Mouse (Mus musculus) stomach, postnatal 0 days (tissue): ENCODE measurements around the gene Mettl7a1. TPM values are rescaled to one million over a fixed set of nuclear protein-coding genes. Genes with fewer than 3 reads are reported as not detected.
"Not testable (repeated sequence)": the region's sequence is repeated elsewhere in the genome, so short reads cannot be mapped to it uniquely, and the experiment has no call there.

Source experiments
- ATAC-seq: fragments of 200-750 bp; cut with Nextera tagmentation; 2 replicates; pipeline ENCODE4 v1.8.0; 2017; ENCODE audit not compliant: low FRiP score, low TSS enrichment
- DNase-seq: peaks from one replicate; pipeline ENCODE4 v3.0.0-alpha.2; 2016; ENCODE audit warnings: low spot score
- H3K27ac ChIP-seq: fragments of 300-500 bp; sonication (generic); replicated peaks from 2 replicates; pipeline ENCODE4 v1.5.1; 2014; ENCODE audit warnings: mild to moderate bottlenecking, control low read depth
- H3K27me3 ChIP-seq: fragments of 300-500 bp; sonication (generic); 2 replicates; pipeline ENCODE4 v1.6.1; 2014; ENCODE audit warnings: low read length; ENCODE audit not compliant: control insufficient read depth, insufficient read depth
- H3K36me3 ChIP-seq: fragments of 300-500 bp; sonication (generic); 2 replicates; pipeline ENCODE4 v1.6.1; 2014; ENCODE audit warnings: low read length, mixed read lengths; ENCODE audit not compliant: control insufficient read depth, insufficient read depth
- H3K4me1 ChIP-seq: fragments of 300-500 bp; sonication (generic); replicated peaks from 2 replicates; pipeline ENCODE4 v1.6.1; 2014; ENCODE audit warnings: antibody characterized with exemption; ENCODE audit not compliant: control insufficient read depth, insufficient read depth
- H3K4me2 ChIP-seq: fragments of 300-500 bp; sonication (generic); replicated peaks from 2 replicates; pipeline ENCODE4 v1.6.1; 2014; ENCODE audit warnings: low read depth, mild to moderate bottlenecking, control low read depth, moderate library complexity
- H3K4me3 ChIP-seq: fragments of 300-500 bp; sonication (generic); 2 replicates; pipeline ENCODE4 v1.5.1; 2014; ENCODE audit warnings: low read depth, low read length, control low read depth
- H3K9ac ChIP-seq: fragments of 300-500 bp; sonication (generic); 2 replicates; pipeline ENCODE4 v1.6.1; 2014; ENCODE audit warnings: mild to moderate bottlenecking, low read length, control low read depth, mixed read lengths
- H3K9me3 ChIP-seq: fragments of 300-500 bp; sonication (generic); 2 replicates; pipeline ENCODE4 v1.6.1; 2016; ENCODE audit warnings: low read length; ENCODE audit not compliant: control insufficient read depth
- CTCF ChIP-seq: IDR thresholded peaks from 2 replicates; pipeline ENCODE4 v1.5.1; 2016; ENCODE audit warnings: antibody characterized with exemption, low read depth, mild to moderate bottlenecking, moderate library complexity
- EP300 ChIP-seq: optimal IDR thresholded peaks from 2 replicates; pipeline ENCODE3; 2016; ENCODE audit warnings: antibody characterized with exemption
- WGBS: fragments of 180-500 bp; shearing (Covaris S2); extraction: QIAGEN DNeasy Blood & Tissue Kit; methylation state at CpG from one replicate; pipeline ENCODE4 v1.1.7; 2014; 5-methylcytosine and 5-hydroxymethylcytosine counted together
- polyA plus RNA-seq: library from polyadenylated mRNA; unstranded; fragments of >200 nt; fragmentation: Nextera tagmentation; extraction: Ambion mirVana; gene quantifications from 2 replicates; pipeline ENCODE4 v1.2.1, GENCODE M21; 2015

The Mettl7a1 gene
- polyA plus RNA-seq = 9.1 and 9.5 TPM in 2 replicates

DNA sequence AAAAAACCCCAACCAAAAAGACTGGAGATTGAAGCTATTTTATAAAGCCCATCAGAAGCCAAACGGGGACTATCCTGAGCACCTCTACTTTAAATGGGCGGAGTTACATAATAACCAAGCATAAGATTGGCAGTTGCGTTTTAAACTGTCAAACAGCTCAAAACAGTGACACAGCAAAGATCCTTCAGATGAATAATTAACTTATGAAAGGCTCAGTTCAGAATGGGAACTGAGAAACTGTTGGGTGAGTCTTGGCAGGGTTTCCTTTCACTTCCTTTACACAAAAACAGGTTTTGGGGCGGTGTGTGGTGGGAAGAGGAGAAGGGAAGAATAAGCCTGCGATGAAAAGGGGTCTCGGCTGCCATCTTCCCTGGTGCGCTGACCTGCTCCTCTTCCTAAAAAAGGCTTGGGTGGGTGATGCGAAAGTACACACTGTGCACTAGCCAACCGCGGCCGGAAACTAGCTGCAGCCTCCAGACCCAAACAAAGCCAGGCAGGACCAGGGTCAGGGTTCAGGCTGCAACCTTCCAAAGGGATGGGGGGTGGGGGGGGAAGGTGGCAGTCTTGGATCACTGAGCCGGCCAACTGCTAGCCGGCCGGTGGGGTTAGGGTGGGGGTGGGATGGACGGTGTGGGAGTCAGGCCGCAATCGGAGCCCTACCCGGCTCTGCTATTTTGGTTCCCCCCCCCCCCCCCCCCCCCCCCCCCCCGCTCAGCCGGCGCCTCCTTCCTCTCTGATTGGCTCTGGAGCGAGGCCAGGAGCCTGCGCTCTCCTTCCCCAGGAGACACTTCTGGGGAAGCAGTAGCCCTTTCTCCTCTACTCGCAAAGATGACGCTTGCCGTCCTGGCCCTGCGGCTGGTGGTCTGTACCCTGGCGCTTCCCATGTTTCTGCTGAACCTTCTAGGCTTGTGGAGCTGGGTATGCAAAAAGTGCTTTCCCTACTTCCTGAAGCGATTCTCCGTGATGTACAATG, at the start of gene Mettl7a1:
Gene Mettl7a1 (plus strand): TSS at position 122 of the 973 bp plus-strand sequence.
- H3K4me1 ChIP-seq = peaks cover 3% of the 10 kb centered on the region; the same call in 1 of the 2 replicates
- ATAC-seq (peak; percentile 71), DNase-seq (peak; percentile 80)
- peak within 1 kb of the TSS; percentile 73 for H3K9ac ChIP-seq
- no peaks in the 10 kb centered on the region for H3K27me3 ChIP-seq
- peak within 1 kb of the TSS; percentile 51 for H3K4me3 ChIP-seq
- peak within 1 kb of the TSS; percentile 80 for H3K4me2 ChIP-seq
- WGBS = 1% methylated on average over 23 of the region's 30 CpGs
- no peaks in the 10 kb centered on the region for H3K9me3 ChIP-seq
- TF ChIP-seq CTCF = no peak
- TF ChIP-seq EP300 = no peak
- peak within 1 kb of the TSS; percentile 95 for H3K27ac ChIP-seq
- H3K36me3 ChIP-seq = no peaks in the 10 kb centered on the region

DNA sequence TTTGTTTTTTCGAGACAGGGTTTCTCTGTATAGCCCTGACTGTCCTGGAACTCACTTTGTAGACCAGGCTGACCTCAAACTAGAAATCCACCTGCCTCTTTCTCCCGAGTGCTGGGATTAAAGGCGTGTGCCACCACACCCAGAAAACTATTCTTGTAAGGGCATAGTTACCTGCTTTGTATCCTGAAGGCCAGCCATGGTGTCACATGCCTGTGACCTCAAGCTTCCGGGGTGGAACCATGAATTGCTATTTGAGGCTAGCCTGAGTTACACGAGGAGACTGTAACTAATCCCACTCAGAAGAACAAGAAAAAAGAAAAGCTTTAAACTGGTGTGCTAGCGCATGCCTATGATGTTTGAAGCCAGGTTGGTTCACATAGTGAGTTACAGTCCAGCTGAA, 47.6 kb upstream of the Mettl7a1 start:
- TF ChIP-seq EP300 = no peak
- TF ChIP-seq CTCF = no peak
- Histone ChIP-seq H3K4me3 (no peak overlapping the region), H3K4me2 (no peak overlapping the region), H3K36me3 (peaks cover 29% of the 10 kb centered on the region), H3K9me3 (no peaks in the 10 kb centered on the region), H3K27ac (no peak overlapping the region), H3K27me3 (no peaks in the 10 kb centered on the region), H3K9ac (no peak overlapping the region), H3K4me1 (no peaks in the 10 kb centered on the region)
- DNase-seq (no peak), ATAC-seq (no peak)
- 76% methylated on average over 6 of the region's 6 CpGs for WGBS

DNA sequence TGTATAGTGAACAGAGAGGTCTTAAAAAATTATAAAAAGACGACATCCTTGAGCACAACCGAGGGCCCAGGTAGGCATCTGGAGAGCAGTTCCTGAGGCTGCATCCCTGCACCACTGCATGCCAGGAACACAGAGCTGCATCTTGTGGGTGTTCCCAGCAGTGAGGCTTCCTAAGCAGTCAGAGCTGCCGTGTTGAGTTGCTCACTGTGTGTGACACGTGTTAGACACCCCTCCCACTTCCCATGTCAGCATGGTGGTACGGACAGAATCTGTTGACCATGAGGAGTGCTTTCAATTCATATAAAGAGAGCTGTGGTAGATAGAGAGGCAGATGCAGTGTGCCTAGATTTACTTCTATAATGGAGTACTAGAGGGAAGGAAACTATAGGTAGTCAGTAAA, 46.6 kb upstream of the Mettl7a1 start:
- no peak overlapping the region for H3K9ac ChIP-seq
- no peak overlapping the region for H3K4me2 ChIP-seq
- no peaks in the 10 kb centered on the region for H3K27me3 ChIP-seq
- 85% methylated on average over 5 of the region's 5 CpGs for WGBS
- no peaks in the 10 kb centered on the region for H3K9me3 ChIP-seq
- DNase-seq (no peak), ATAC-seq (no peak)
- H3K36me3 ChIP-seq = peaks cover 29% of the 10 kb centered on the region
- no peak overlapping the region for H3K27ac ChIP-seq
- no peaks in the 10 kb centered on the region for H3K4me1 ChIP-seq
- no peak for TF ChIP-seq CTCF
- TF ChIP-seq EP300 = no peak
- no peak overlapping the region for H3K4me3 ChIP-seq

DNA sequence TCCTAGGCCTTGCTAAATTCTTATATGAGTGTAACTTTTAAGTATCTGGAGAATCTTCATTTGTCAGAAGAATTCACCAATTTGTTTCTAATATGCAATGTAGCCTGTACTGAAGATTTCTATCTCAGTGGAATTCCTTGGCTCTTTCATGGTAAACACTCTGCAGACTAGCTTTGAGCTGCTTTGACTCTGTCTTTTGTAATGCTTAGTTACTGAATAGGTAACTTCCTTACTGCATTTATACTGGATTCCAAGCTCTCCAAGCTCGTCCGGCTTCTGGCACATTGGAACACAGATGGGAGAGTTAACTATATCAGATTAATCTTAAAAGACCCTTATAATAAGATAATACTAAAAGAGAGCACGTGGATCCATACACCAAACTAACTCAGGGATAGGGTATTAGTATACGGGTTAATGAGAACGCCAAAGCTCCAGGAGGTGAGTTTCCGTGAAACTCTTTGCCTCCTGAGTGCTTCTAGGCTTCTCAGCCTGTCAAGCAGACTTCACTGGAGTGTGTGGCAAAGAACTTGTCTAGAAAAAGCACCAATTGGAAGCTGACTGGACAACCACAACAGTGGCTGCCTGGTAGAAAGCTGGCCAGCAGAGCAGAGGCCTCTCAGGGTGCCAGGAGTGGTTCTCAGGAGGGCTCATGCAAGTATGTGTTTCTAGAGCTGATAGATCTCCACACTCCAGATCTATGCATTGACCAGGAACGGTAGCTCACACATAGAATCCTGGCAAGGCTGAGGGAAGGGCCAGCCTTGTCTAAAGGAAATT, 45.1 kb upstream of the Mettl7a1 start:
- TF ChIP-seq CTCF (no peak), EP300 (no peak)
- Histone ChIP-seq H3K36me3 (peaks cover 19% of the 10 kb centered on the region; the same call in 1 of the 2 replicates), H3K4me1 (no peaks in the 10 kb centered on the region), H3K27ac (no peak overlapping the region), H3K9me3 (no peaks in the 10 kb centered on the region), H3K27me3 (no peaks in the 10 kb centered on the region), H3K4me2 (no peak overlapping the region), H3K4me3 (no peak overlapping the region), H3K9ac (no peak overlapping the region)
- ATAC-seq (no peak), DNase-seq (no peak)
- 91% methylated on average over 7 of the region's 7 CpGs for WGBS

DNA sequence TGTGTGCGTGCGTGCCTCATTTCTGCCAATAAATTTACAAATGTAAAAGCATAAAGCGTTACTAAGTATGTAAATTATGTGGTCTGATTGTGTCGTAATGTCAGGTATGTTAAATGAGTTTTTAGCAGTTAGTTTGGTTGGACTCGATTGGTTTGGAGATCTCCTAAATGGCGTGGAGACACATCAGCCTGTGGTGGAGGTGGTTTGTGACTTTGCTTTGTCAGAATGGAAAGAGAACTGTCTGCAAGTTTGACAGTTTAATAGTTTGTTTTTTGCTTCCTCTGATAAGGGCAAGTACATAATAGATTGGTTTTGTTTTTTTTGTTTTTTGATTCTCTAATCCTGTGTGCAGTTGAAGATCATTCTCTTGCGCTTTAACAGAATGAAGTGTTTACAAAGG, 43.6 kb upstream of the Mettl7a1 start:
- DNase-seq, H3K9me3 ChIP-seq, H3K27ac ChIP-seq, H3K27me3 ChIP-seq, H3K4me2 ChIP-seq, H3K36me3 ChIP-seq, H3K4me1 ChIP-seq, H3K4me3 ChIP-seq, ATAC-seq, H3K9ac ChIP-seq: not testable (repeated sequence)
- WGBS = 87% methylated on average over 5 of the region's 7 CpGs
